Mouse (Mus musculus): ENCODE measurements around the gene Pkn2. TPM values are rescaled to one million over a fixed set of nuclear protein-coding genes. Genes with fewer than 3 reads are reported as not detected.

Gene Pkn2
- polyA plus RNA-seq, 1 experiment: 11.8 TPM

- TF ChIP-seq POLR2A (IDR thresholded peaks at IDR 0.05; ENCODE audit: insufficient read length, low read depth) (no peak), REST (IDR thresholded peaks at IDR 0.05; ENCODE audit: insufficient read depth, insufficient read length) (no peak), CEBPB (IDR thresholded peaks at IDR 0.05; ENCODE audit: insufficient read depth, poor library complexity, severe bottlenecking) (no peak), TCF12 (IDR thresholded peaks at IDR 0.05; ENCODE audit: insufficient read depth, poor library complexity, severe bottlenecking) (no peak)
- peaks cover 32% of the 10 kb centered on the region for H3K36me3 ChIP-seq (ENCODE audit: control insufficient read depth, insufficient read depth)
- H3ac ChIP-seq (ENCODE audit: control insufficient read depth, insufficient read length): no peak overlapping the region
- no peaks in the 10 kb centered on the region for H3K79me2 ChIP-seq (ENCODE audit: control insufficient read depth, insufficient read depth)
- no peak overlapping the region for H3K4me2 ChIP-seq (ENCODE audit: low read depth)
- H3K4me3 ChIP-seq: no peak overlapping the region
- no peaks in the 10 kb centered on the region for H3K27me3 ChIP-seq (ENCODE audit: control insufficient read depth, insufficient read depth, insufficient read length)
Measured at GRCm38 (mm10) chr3:142795587-142795986, 86.2 kb downstream of the Pkn2 start.

DNA sequence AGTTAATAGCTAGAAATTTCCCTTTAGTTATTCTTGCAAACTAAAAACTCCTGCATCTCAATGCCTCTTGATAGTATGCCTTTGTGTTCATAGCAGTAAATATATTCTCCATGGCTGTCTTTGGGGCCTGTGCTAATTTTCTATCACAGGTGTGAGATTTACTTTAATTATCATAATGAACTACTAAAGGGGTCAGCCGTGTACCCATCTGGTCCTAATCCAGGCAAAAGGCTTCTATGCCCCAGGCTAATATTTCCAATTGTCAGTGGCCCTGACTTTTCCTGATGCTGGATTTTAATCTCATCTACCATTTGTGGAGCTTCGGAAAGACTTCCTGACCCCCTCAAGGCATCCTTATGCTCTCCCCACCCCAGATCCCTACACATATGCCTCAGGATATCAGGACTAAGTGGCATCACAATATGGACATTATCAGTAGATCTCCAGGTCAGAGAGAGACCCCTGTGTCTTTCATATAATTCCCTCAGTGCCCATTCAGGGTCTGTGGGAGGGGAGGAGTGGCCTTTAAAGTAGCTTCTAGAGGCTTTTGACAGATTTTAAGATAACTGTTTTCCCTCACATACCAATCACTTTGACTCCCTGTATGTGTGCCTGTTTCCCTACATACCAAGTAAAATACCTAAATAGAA is 95.3 kb downstream of the Pkn2 start:
- H3K4me3 ChIP-seq: no peak overlapping the region
- H3K27me3 ChIP-seq (ENCODE audit: control insufficient read depth, insufficient read depth, insufficient read length): no peaks in the 10 kb centered on the region
- H3K79me2 ChIP-seq (ENCODE audit: control insufficient read depth, insufficient read depth): no peaks in the 10 kb centered on the region
- H3K36me3 ChIP-seq (ENCODE audit: control insufficient read depth, insufficient read depth): peaks cover 49% of the 10 kb centered on the region
- H3ac ChIP-seq (ENCODE audit: control insufficient read depth, insufficient read length): no peak overlapping the region
- TF ChIP-seq REST (IDR thresholded peaks at IDR 0.05; ENCODE audit: insufficient read depth, insufficient read length) (no peak), POLR2AphosphoS2 (IDR thresholded peaks at IDR 0.05; ENCODE audit: insufficient read length, low read depth) (no peak), MYOD1 (IDR thresholded peaks at IDR 0.05; ENCODE audit: control insufficient read depth in 1 of 3, insufficient read length in 2 of 3, low read depth in 2 of 3) (no peak), MAX (IDR thresholded peaks at IDR 0.05; ENCODE audit: low read depth) (no peak), TCF12 (IDR thresholded peaks at IDR 0.05; ENCODE audit: insufficient read depth, poor library complexity, severe bottlenecking) (no peak), SRF (IDR thresholded peaks at IDR 0.05; ENCODE audit: control insufficient read depth, insufficient read length, low read depth) (no peak), TCF3 (IDR thresholded peaks at IDR 0.05; ENCODE audit: insufficient read length, low read depth) (no peak), POLR2A (IDR thresholded peaks at IDR 0.05; ENCODE audit: insufficient read length, low read depth) (no peak), MYOG (IDR thresholded peaks at IDR 0.05; ENCODE audit: control insufficient read depth in 1 of 3, insufficient read depth in 1 of 3, insufficient read length in 2 of 3, low read depth in 2 of 3) (no peak), E2F4 (IDR thresholded peaks at IDR 0.05; ENCODE audit: insufficient read depth) (no peak), USF1 (IDR thresholded peaks at IDR 0.05; ENCODE audit: low read depth) (no peak), CEBPB (IDR thresholded peaks at IDR 0.05; ENCODE audit: insufficient read depth, poor library complexity, severe bottlenecking) (no peak)
- H3K4me2 ChIP-seq (ENCODE audit: low read depth): no peak overlapping the region

- H3K79me2 ChIP-seq (ENCODE audit: control insufficient read depth, insufficient read depth): peaks cover 9% of the 10 kb centered on the region
- H3K4me3 ChIP-seq: no peak overlapping the region
- no peaks in the 10 kb centered on the region for H3K27me3 ChIP-seq (ENCODE audit: control insufficient read depth, insufficient read depth, insufficient read length)
- peaks cover 45% of the 10 kb centered on the region for H3K36me3 ChIP-seq (ENCODE audit: control insufficient read depth, insufficient read depth)
- no peak overlapping the region for H3K4me2 ChIP-seq (ENCODE audit: low read depth)
- TF ChIP-seq MAX (IDR thresholded peaks at IDR 0.05; ENCODE audit: low read depth): no peak
- TF ChIP-seq USF1 (IDR thresholded peaks at IDR 0.05; ENCODE audit: low read depth): no peak
- TF ChIP-seq POLR2A (IDR thresholded peaks at IDR 0.05; ENCODE audit: insufficient read length, low read depth): no peak
- TF ChIP-seq MYOD1 (IDR thresholded peaks at IDR 0.05; ENCODE audit: control insufficient read depth in 1 of 3, insufficient read length in 2 of 3, low read depth in 2 of 3): no peak
- TF ChIP-seq TCF12 (IDR thresholded peaks at IDR 0.05; ENCODE audit: insufficient read depth, poor library complexity, severe bottlenecking): no peak
- TF ChIP-seq POLR2AphosphoS2 (IDR thresholded peaks at IDR 0.05; ENCODE audit: insufficient read length, low read depth): no peak
- TF ChIP-seq CEBPB (IDR thresholded peaks at IDR 0.05; ENCODE audit: insufficient read depth, poor library complexity, severe bottlenecking): no peak
- no peak for TF ChIP-seq MYOG (IDR thresholded peaks at IDR 0.05; ENCODE audit: control insufficient read depth in 1 of 3, insufficient read depth in 1 of 3, insufficient read length in 2 of 3, low read depth in 2 of 3)
- TF ChIP-seq SRF (IDR thresholded peaks at IDR 0.05; ENCODE audit: control insufficient read depth, insufficient read length, low read depth): no peak
- no peak for TF ChIP-seq E2F4 (IDR thresholded peaks at IDR 0.05; ENCODE audit: insufficient read depth)
- TF ChIP-seq TCF3 (IDR thresholded peaks at IDR 0.05; ENCODE audit: insufficient read length, low read depth): no peak
- TF ChIP-seq REST (IDR thresholded peaks at IDR 0.05; ENCODE audit: insufficient read depth, insufficient read length): no peak
- no peak overlapping the region for H3ac ChIP-seq (ENCODE audit: control insufficient read depth, insufficient read length)
Measured at GRCm38 (mm10) chr3:142777227-142777626, 104.6 kb downstream of the Pkn2 start.

DNA sequence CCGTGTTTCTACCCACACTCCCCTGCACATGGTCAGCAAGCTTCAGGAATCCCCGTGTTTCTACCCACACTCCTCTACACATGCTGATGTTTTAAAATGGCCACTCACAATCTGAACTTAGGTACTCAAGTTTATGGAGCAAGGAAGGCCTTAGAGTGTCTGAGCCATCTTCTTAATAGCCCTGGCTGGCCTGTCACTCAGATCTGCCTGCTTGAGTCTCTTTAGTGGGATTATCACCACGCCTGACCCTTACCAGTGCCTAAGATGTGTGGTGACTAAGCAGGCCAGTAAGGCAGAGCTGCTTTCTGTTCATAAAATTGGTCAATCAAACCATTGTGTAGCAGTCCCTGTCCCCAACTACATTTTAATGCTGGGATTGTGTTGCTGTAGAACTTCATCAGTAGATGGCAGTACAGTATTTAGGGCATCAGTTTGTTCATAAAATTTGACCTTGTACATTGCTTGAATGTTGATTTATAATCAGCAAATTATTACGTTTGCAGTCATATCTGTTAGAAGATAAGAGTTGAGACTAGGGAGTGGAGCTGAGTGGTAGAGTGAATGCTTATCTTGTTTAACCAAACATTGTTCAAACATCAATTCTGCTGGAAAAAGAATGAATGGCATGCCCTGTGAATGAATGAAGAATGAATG is 108.1 kb downstream of the Pkn2 start:
- TF ChIP-seq CEBPB (IDR thresholded peaks at IDR 0.05; ENCODE audit: insufficient read depth, poor library complexity, severe bottlenecking) (no peak), E2F4 (IDR thresholded peaks at IDR 0.05; ENCODE audit: insufficient read depth) (no peak), MYOD1 (IDR thresholded peaks at IDR 0.05; ENCODE audit: control insufficient read depth in 1 of 3, insufficient read length in 2 of 3, low read depth in 2 of 3) (no peak), TCF12 (IDR thresholded peaks at IDR 0.05; ENCODE audit: insufficient read depth, poor library complexity, severe bottlenecking) (no peak), REST (IDR thresholded peaks at IDR 0.05; ENCODE audit: insufficient read depth, insufficient read length) (no peak), USF1 (IDR thresholded peaks at IDR 0.05; ENCODE audit: low read depth) (no peak), POLR2A (IDR thresholded peaks at IDR 0.05; ENCODE audit: insufficient read length, low read depth) (no peak), SRF (IDR thresholded peaks at IDR 0.05; ENCODE audit: control insufficient read depth, insufficient read length, low read depth) (no peak), MYOG (IDR thresholded peaks at IDR 0.05; ENCODE audit: control insufficient read depth in 1 of 3, insufficient read depth in 1 of 3, insufficient read length in 2 of 3, low read depth in 2 of 3) (no peak), MAX (IDR thresholded peaks at IDR 0.05; ENCODE audit: low read depth) (no peak), TCF3 (IDR thresholded peaks at IDR 0.05; ENCODE audit: insufficient read length, low read depth) (no peak), POLR2AphosphoS2 (IDR thresholded peaks at IDR 0.05; ENCODE audit: insufficient read length, low read depth) (no peak)
- Histone ChIP-seq H3ac (ENCODE audit: control insufficient read depth, insufficient read length) (no peak overlapping the region), H3K36me3 (ENCODE audit: control insufficient read depth, insufficient read depth) (peaks cover 30% of the 10 kb centered on the region), H3K27me3 (ENCODE audit: control insufficient read depth, insufficient read depth, insufficient read length) (no peaks in the 10 kb centered on the region), H3K79me2 (ENCODE audit: control insufficient read depth, insufficient read depth) (peaks cover 32% of the 10 kb centered on the region), H3K4me2 (ENCODE audit: low read depth) (no peak overlapping the region), H3K4me3 (no peak overlapping the region)
